Mouse (Mus musculus) ES-E14 (cell line): Measurements from ENCODE around the gene Gtf2h4.

Experiments used
- CHD2 ChIP-seq: IDR thresholded peaks from 2 replicates; pipeline ENCODE4 v1.6.1; 2014; ENCODE audit warnings: mild to moderate bottlenecking, low read depth, low read length, inconsistent platforms
- MAFK ChIP-seq: IDR thresholded peaks from 2 replicates; pipeline ENCODE4 v1.6.1; 2014; ENCODE audit warnings: mild to moderate bottlenecking, low read depth, low read length, inconsistent platforms; ENCODE audit not compliant: insufficient read depth

- TF ChIP-seq CHD2 (no peak), MAFK (no peak)
Measured at GRCm38 (mm10) chr17:35704621-35705464, 31.3 kb upstream of the Gtf2h4 start, which contains the start of gene Ddr1.
